In genomic region chr11:98681786-98682745, GRCm38 (mm10) we compare ENCODE assay signal across 8 mouse cellular contexts. TPM values are rescaled to one million over a fixed set of nuclear protein-coding genes. Genes with fewer than 3 reads are reported as not detected.
DNase-seq lines count a peak whose midpoint lies in the region; ATAC-seq and TF ChIP-seq lines count a peak whose summit lies in the region.

Psmd3 (plus strand) TSS chr11:98682554.

- H3K4me2 ChIP-seq in hindbrain, embryonic 13.5 days, result peak within 1 kb of the TSS; percentile 87

- no peak for TF ChIP-seq CTCF in Patski (IDR thresholded peaks at IDR 0.05)

- H3K36me3 ChIP-seq in hindbrain, embryonic 13.5 days, result peaks cover 21% of the 10 kb centered on the region

- CTCF ChIA-PET in Patski (lab: Charles Lee), result interaction anchor here (0.8 to 1.9 kb wide), 4 partner anchors 9 to 105 kb away, joined by 3 to 9 read pairs (median 6); no protein-coding TSS in a partner anchor

- POLR2A ChIA-PET in Patski (lab: Charles Lee), result interaction anchor here (0.7 to 1.5 kb wide), 6 partner anchors 9 to 115 kb away, joined by 3 to 6 read pairs (median 3); no protein-coding TSS in a partner anchor

- ATAC-seq in Patski, result peak; percentile 98
- ATAC-seq in hindbrain, embryonic 13.5 days (ENCODE audit: low FRiP score), result peak; percentile 96

- H3K4me3 ChIP-seq in hindbrain, embryonic 13.5 days, result peak within 1 kb of the TSS; percentile 98

- DNase-seq in Patski (ENCODE audit: low read depth, low spot score), result peak; percentile 97
- peak; percentile 97 to 98 for DNase-seq in cerebellum, postnatal 14 days
- peak; percentile 96 for DNase-seq in frontal cortex, postnatal 14 days (ENCODE audit: low spot score in 2 of 2)
- peak; percentile 94 to 96 for DNase-seq in layer of hippocampus, postnatal 25 days (ENCODE audit: extremely low spot score in 1 of 2, low spot score in 1 of 2)
- peak; percentile 97 for DNase-seq in lung, postnatal 25 days (ENCODE audit: low spot score)
- DNase-seq in retina, embryonic 14.5 days (ENCODE audit: low spot score), result peak; percentile 99
- DNase-seq in thymus, postnatal 4 days, result peak; percentile 95

- no peaks in the 10 kb centered on the region for H3K27me3 ChIP-seq in Patski
- peaks cover 7% of the 10 kb centered on the region; the same call in 1 of the 2 replicates for H3K27me3 ChIP-seq in hindbrain, embryonic 13.5 days

- H3K27ac ChIP-seq in hindbrain, embryonic 13.5 days, result peak within 1 kb of the TSS; percentile 85

- H3K9me3 ChIP-seq in hindbrain, embryonic 13.5 days, result no peaks in the 10 kb centered on the region

- peak within 1 kb of the TSS; percentile 99 for H3K9ac ChIP-seq in hindbrain, embryonic 13.5 days

- in situ Hi-C loops in Patski (cut with MboI; ENCODE audit: low pct_unique_long_range_greater_than_20kb), result no loop called here

- 6% methylated on average over 45 of the region's 45 CpGs for WGBS in hindbrain, embryonic 13.5 days

- H3K4me1 ChIP-seq in hindbrain, embryonic 13.5 days (replicated peaks), result peaks cover 16% of the 10 kb centered on the region

RNA-seq across cellular contexts. Expression of gene Psmd3, which starts in this region (rescaled TPM):
- polyA plus RNA-seq in Patski (2021), result 161 TPM
- polyA plus RNA-seq in hindbrain, embryonic 13.5 days (2015; fragmentation: Nextera tagmentation; extraction: Ambion mirVana), result 176 and 182 TPM in 2 replicates
- 100 to 1,000 TPM; 127 to 128 TPM for total RNA-seq in layer of hippocampus, postnatal 25 days (2021)

Comparison
In these comparisons a context has a peak if more than half of its experiments do, and no peak if none do; other contexts are left out.
1. Peak in every context shown above with its lines: DNase-seq, ATAC-seq, H3K4me3 ChIP-seq and H3K27ac ChIP-seq.